Mouse (Mus musculus) midbrain, embryonic 15.5 days (tissue): Measurements from ENCODE around the gene Runx1. TPM values are rescaled to one million over a fixed set of nuclear protein-coding genes. Genes with fewer than 3 reads are reported as not detected.

Experiments
- ATAC-seq: fragments of 200-750 bp; cut with Nextera tagmentation; replicated peaks from 2 replicates; pipeline ENCODE4 v1.8.0; 2017; ENCODE audit warnings: moderate TSS enrichment
- H3K27ac ChIP-seq: fragments of 300-500 bp; sonication (generic); 2 replicates; pipeline ENCODE4 v1.5.1; 2015; ENCODE audit warnings: mild to moderate bottlenecking, inconsistent platforms
- H3K27me3 ChIP-seq: fragments of 300-500 bp; sonication (generic); replicated peaks from 2 replicates; pipeline ENCODE4 v1.6.1; 2015; ENCODE audit warnings: inconsistent platforms
- H3K36me3 ChIP-seq: fragments of 300-500 bp; sonication (generic); replicated peaks from 2 replicates; pipeline ENCODE4 v1.6.1; 2015; ENCODE audit warnings: inconsistent platforms
- H3K4me1 ChIP-seq: fragments of 300-500 bp; sonication (generic); 2 replicates; pipeline ENCODE4 v1.6.1; 2015; ENCODE audit warnings: inconsistent platforms
- H3K4me2 ChIP-seq: fragments of 300-500 bp; sonication (generic); 2 replicates; pipeline ENCODE4 v1.6.1; 2015; ENCODE audit warnings: inconsistent platforms, mild to moderate bottlenecking, moderate library complexity
- H3K4me3 ChIP-seq: fragments of 300-500 bp; sonication (generic); 2 replicates; pipeline ENCODE4 v1.5.1; 2015; ENCODE audit warnings: mild to moderate bottlenecking, inconsistent platforms
- H3K9ac ChIP-seq: fragments of 300-500 bp; sonication (generic); 2 replicates; pipeline ENCODE4 v1.6.1; 2015; ENCODE audit warnings: mild to moderate bottlenecking, inconsistent platforms
- H3K9me3 ChIP-seq: fragments of 300-500 bp; sonication (generic); 2 replicates; pipeline ENCODE4 v1.6.1; 2016; ENCODE audit warnings: inconsistent platforms
- WGBS: fragments of 180-500 bp; shearing (Covaris S2); methylation state at CpG from one replicate; pipeline ENCODE4 v1.1.7; 2015; ENCODE audit warnings: mixed read lengths; 5-methylcytosine and 5-hydroxymethylcytosine counted together
- polyA plus RNA-seq: library from polyadenylated mRNA; unstranded; fragments of >200 nt; fragmentation: Nextera tagmentation; extraction: Ambion mirVana; gene quantifications from 2 replicates; pipeline ENCODE4 v1.2.1, GENCODE M21; 2015

Runx1 gene
- polyA plus RNA-seq, 1 experiment from 2014 or later, result 0.67 TPM

DNA sequence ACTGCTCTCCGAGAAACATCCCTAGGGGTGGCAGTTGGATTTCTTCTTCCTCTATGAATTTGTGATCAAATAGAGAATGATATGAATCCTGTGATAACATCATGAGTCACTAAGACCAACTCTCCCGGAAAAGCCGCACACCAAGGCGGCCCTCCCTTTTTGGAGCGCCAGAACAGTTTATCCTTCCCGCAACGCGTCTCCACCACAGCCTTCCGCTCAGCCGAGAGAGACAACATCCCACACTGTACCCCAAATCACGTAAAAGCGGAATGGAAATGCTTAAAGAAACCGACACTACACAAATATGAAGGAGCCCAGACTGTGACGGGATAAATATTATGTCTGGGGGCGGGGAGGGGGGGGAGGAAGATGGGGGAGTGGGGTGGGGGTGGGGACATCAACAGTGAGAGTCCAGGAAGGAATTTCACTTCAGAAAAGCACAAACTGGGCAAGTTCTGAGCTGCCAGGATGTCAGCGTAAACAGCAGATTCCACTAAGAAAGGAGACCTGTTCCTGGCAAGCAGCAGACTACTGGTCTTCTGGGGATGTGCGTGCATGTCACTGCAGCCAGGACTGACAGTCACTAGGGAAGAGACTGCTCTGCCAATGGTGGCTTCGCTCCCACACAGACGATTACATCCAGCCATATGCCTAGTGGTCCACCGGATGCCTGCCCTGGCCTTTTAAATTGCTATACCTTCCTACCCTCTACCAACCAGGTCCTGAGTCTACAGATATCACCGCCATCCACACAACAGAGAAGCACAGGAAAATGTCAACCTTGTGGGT is 141.3 kb downstream of the Runx1 start:
- Histone ChIP-seq H3K27me3 (peaks cover under 1% of the 10 kb centered on the region; the same call in 1 of the 2 replicates), H3K27ac (no peak overlapping the region), H3K36me3 (no peaks in the 10 kb centered on the region), H3K9me3 (no peaks in the 10 kb centered on the region), H3K9ac (no peak overlapping the region), H3K4me1 (no peaks in the 10 kb centered on the region), H3K4me2 (no peak overlapping the region), H3K4me3 (no peak overlapping the region)
- WGBS, result 79% methylated on average over 21 of the region's 21 CpGs
- ATAC-seq, result no peak

DNA sequence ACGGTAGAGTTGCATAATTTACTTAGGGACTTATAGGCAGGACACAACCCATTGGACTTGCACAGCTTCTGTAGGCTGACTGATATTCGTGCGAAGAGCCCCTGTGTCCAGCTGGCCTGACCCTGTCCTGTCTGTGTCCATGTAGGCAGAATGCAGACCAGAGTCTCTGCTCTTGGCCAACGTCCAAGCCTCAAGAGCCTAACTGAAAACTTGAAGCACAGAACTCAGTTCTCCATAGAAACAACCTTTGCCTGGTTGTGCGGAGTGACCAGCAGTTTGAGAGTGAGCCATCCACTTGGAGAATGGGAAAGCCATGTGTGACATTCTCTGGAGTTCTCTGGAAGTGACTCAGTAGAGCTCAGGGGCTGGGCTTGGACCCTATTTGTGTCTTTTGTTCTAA is 149.3 kb downstream of the Runx1 start:
- Histone ChIP-seq H3K36me3 (no peaks in the 10 kb centered on the region), H3K27ac (no peak overlapping the region), H3K4me3 (no peak overlapping the region), H3K27me3 (no peaks in the 10 kb centered on the region), H3K4me1 (no peaks in the 10 kb centered on the region), H3K4me2 (no peak overlapping the region), H3K9ac (no peak overlapping the region), H3K9me3 (no peaks in the 10 kb centered on the region)
- 84% methylated on average over 5 of the region's 5 CpGs for WGBS
- no peak for ATAC-seq

DNA sequence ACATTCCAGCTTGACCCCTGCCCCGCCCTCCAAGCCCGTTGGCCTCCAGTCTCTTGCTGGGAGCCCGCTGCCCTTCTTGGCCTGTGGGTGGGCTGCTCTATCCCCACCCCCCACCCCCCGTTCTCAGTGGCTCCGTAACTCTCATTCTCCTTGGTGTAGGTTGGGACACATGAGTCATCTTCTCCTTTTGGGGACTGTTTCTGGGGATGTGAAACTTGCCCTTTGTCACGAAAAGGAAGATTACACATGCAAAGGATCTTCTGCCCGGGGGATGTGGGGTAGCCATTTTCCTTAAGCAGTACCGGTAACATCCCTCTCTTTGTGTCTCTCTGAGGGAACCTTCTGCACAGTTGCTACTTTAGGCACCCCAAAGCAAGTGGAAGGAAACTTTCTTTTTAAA is 150.3 kb downstream of the Runx1 start:
- H3K4me3 ChIP-seq, result no peak overlapping the region
- H3K9ac ChIP-seq, result no peak overlapping the region
- ATAC-seq, result no peak
- H3K27ac ChIP-seq, result no peak overlapping the region
- H3K4me2 ChIP-seq, result no peak overlapping the region
- H3K4me1 ChIP-seq, result no peaks in the 10 kb centered on the region
- 57% methylated on average over 8 of the region's 8 CpGs for WGBS
- H3K9me3 ChIP-seq, result no peaks in the 10 kb centered on the region
- H3K36me3 ChIP-seq, result no peaks in the 10 kb centered on the region
- no peaks in the 10 kb centered on the region for H3K27me3 ChIP-seq

DNA sequence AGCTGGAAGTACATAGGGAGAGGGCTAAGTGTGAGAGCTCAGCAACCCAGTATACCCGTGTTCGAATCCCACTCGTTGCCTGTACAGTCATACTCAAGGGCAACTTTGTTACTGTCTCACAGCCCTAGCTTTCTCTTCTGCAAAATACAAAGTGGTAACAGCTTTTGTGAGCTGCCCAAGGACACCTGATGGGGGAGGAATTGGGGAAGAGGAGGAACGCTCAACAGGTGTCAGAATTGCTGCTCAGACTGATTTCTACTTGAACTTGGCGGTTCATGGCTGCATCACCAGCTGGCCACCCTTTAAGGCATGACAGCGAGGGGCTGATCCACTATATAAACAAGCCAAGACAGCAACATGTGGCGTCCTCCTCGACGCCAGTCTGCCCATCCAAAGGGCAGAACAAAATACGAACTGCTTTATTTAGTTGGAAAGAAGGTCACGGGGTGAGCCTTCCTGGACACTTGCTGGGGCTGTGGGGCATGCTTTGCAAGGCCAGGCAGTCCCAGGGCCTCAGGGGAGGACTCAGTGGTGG is 151.0 kb downstream of the Runx1 start:
- no peak for ATAC-seq
- no peak overlapping the region for H3K4me2 ChIP-seq
- 74% methylated on average over 11 of the region's 11 CpGs for WGBS

DNA sequence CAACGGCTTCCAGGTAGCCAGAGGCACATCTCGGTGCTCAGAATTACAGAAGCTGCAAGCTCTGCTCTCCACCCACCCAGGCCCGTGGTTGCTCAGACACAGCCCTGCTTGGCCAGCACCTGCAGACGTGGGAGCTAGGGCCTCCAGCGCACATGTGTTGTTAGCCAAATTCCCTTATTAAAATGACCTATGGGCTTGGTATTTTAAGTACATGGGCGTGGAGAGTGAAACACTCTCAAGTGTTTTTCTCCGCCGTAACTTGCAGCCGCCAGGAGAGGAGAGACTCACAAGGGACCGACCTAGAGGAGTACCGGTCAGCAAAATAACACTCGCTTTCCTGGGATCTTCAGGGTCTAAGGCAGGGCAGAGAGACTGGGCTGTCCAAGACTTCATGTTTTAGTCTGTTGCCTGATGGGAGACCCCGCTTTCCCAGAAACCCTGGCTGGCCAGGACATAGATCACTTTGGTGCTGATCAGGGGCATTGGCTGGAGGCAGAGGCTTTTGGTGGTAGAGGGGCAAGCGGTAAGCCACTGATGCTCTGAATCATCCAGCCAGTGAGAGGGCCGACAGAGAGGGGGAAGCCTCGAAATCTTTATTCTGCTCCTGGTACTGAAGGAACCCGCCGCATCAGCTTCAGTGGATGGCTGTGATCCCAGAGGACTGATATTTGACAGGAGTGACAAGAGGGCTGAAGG is 151.7 kb downstream of the Runx1 start:
- H3K27me3 ChIP-seq, result no peaks in the 10 kb centered on the region
- H3K9ac ChIP-seq, result no peak overlapping the region
- no peak overlapping the region for H3K4me3 ChIP-seq
- no peaks in the 10 kb centered on the region for H3K36me3 ChIP-seq
- 85% methylated on average over 18 of the region's 18 CpGs for WGBS
- H3K9me3 ChIP-seq, result no peaks in the 10 kb centered on the region
- H3K27ac ChIP-seq, result no peak overlapping the region
- no peaks in the 10 kb centered on the region for H3K4me1 ChIP-seq
- no peak for ATAC-seq
- no peak overlapping the region for H3K4me2 ChIP-seq

More for the DNA sequence above, 151.0 kb downstream of the Runx1 start:
- H3K9me3 ChIP-seq, result no peaks in the 10 kb centered on the region
- H3K36me3 ChIP-seq, result no peaks in the 10 kb centered on the region
- H3K4me1 ChIP-seq, result no peaks in the 10 kb centered on the region
- H3K27me3 ChIP-seq, result no peaks in the 10 kb centered on the region
- no peak overlapping the region for H3K27ac ChIP-seq
- H3K4me3 ChIP-seq, result no peak overlapping the region
- no peak overlapping the region for H3K9ac ChIP-seq

DNA sequence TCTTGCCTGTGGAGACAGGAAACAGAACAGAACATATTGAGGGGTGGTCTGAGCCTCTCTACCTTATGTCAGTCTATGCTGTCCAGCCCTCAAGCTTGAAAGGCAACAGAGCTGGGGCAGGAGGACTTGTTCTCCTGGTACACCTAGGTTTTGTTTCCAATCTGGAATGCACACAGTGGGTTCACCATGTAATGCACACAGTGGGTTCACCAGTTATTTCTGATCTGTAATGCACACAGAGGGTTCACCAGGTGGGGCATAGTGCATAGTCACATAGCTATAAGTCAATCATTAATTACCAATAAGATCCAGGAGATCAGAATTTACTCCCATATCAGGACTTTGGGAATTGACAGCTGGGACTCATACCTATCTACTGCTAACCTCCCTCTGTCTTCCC is 157.1 kb downstream of the Runx1 start:
- no peak overlapping the region for H3K9ac ChIP-seq
- no peaks in the 10 kb centered on the region for H3K4me1 ChIP-seq
- no peak for ATAC-seq
- H3K4me3 ChIP-seq, result no peak overlapping the region
- no peaks in the 10 kb centered on the region for H3K27me3 ChIP-seq
- no peak overlapping the region for H3K27ac ChIP-seq
- no peak overlapping the region for H3K4me2 ChIP-seq
- H3K9me3 ChIP-seq, result no peaks in the 10 kb centered on the region
- H3K36me3 ChIP-seq, result no peaks in the 10 kb centered on the region

DNA sequence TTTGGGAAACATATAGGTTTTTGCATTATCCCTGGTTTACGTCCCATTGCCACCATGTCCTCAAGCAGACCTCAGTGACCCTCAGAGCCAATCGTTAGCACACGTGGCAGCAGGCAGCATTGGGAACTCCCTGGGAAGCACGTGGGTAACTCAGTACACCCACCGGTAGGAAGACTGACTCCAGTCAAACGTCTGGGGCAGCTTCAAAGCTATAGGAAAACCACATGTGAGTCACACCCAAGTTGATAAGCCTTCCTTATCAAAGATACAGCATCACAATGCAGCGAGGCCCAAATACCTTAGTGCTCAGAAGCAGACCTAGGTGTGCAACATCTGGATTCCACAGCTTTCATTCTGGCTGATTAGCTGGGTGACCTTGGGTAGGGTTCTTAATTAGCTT is 164.2 kb downstream of the Runx1 start:
- H3K36me3 ChIP-seq, result no peaks in the 10 kb centered on the region
- no peak overlapping the region for H3K4me3 ChIP-seq
- ATAC-seq, result no peak
- 85% methylated on average over 7 of the region's 7 CpGs for WGBS
- no peak overlapping the region for H3K4me2 ChIP-seq
- no peak overlapping the region for H3K27ac ChIP-seq
- no peaks in the 10 kb centered on the region for H3K4me1 ChIP-seq
- H3K9ac ChIP-seq, result no peak overlapping the region
- H3K9me3 ChIP-seq, result no peaks in the 10 kb centered on the region
- H3K27me3 ChIP-seq, result no peaks in the 10 kb centered on the region

DNA sequence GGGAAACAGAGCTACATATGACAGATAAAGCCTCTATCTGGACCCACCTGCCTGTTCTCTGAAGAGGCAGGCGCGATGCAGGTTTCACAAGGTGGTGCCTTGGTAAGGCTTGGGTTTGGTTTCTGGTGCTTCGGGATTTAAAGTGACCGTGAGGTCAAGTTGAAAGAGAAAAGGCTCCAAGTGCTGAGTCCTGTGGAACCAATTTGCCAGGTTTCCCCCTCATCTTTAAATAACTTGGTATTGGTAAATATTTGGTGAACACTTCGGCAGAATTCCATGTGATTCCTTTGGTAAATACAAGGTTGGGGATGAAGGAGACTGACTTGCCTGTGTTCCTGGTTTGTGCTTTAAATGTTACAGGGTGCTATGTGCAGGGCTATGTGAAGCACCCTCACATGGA is 169.2 kb downstream of the Runx1 start:
- Histone ChIP-seq H3K4me1 (no peaks in the 10 kb centered on the region), H3K4me2 (no peak overlapping the region), H3K27ac (no peak overlapping the region), H3K9ac (no peak overlapping the region), H3K27me3 (no peaks in the 10 kb centered on the region), H3K36me3 (no peaks in the 10 kb centered on the region), H3K9me3 (no peaks in the 10 kb centered on the region), H3K4me3 (no peak overlapping the region)
- 96% methylated on average over 5 of the region's 5 CpGs for WGBS
- no peak for ATAC-seq

DNA sequence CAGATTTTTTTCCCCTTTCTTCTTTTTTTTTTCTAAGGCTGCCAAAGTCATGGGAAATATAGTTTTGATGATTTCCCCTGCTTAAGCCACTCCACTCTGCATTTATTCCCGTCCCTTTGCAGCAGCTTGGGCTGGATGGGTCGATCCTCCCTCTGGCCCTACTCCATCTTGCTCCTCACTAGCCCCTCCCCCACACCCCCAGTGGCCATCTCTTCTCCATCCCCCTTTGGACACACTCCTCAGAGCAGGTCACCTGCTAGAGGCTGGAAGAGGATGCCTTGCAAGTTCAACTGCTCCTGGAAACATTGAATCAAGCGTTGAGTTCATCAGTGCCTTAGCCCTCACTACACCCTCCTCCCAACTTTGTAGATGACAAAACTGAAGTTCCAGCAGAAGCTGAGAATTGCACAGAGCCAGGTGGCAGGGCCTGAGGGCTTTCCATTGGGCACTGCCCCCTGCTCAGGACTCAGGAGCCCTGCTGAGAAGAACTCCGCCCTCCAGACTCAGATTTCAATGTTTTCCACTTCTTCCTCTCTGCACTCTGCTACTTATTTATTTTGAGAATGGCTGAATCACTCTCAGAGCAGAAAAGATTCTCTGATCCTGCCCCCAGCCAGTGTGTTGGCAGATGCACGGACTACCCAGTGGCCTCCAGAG is 171.5 kb downstream of the Runx1 start:
- Histone ChIP-seq H3K9ac (no peak overlapping the region), H3K4me1 (no peaks in the 10 kb centered on the region), H3K36me3 (no peaks in the 10 kb centered on the region), H3K4me3 (no peak overlapping the region), H3K4me2 (no peak overlapping the region), H3K27ac (no peak overlapping the region), H3K27me3 (no peaks in the 10 kb centered on the region), H3K9me3 (no peaks in the 10 kb centered on the region)
- no peak for ATAC-seq
- WGBS, result 51% methylated on average over 5 of the region's 5 CpGs

DNA sequence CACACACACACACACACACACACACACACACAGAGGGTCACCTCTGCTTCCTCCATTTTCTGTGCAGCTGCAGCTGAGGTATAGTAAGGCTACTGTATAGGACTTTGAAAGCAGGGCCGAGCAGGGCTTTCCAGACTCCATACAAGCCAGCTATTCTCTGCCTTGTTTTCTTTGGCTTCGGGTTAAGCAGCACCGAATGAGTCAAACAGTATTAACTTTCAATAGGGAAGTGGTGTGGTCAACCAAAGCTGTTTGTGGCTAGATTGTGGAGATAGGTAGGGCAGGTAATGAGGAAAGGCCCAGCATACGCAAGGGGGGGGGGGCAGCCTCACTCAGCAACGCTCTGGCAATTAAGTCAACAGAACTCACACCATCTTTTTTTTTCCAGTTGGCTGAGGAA is 172.1 kb downstream of the Runx1 start:
- Histone ChIP-seq H3K9me3 (no peaks in the 10 kb centered on the region), H3K36me3 (no peaks in the 10 kb centered on the region), H3K27ac (no peak overlapping the region), H3K4me1 (no peaks in the 10 kb centered on the region), H3K4me3 (no peak overlapping the region), H3K27me3 (no peaks in the 10 kb centered on the region), H3K9ac (no peak overlapping the region), H3K4me2 (no peak overlapping the region)
- 73% methylated on average over 5 of the region's 5 CpGs for WGBS
- no peak for ATAC-seq

DNA sequence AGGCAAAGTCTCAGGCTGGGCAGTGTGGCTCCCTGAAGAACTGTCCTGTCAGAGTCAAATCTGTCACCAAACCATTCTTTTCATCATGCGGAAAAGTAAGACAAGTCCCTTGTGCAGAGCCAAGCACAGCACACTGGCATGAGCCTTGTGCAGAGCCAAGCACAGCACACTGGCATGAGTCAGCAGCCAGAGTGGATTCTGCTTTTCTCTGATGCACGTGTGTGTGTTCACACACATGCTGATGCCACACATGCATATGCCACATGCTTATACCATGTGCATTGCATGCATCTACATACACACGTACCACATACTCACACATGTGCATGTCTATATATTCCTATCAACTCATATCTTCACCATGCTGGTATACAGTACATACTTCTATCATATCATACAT is 174.7 kb downstream of the Runx1 start:
- H3K9ac ChIP-seq, result no peak overlapping the region
- 95% methylated on average over 3 of the region's 3 CpGs for WGBS
- peaks cover under 1% of the 10 kb centered on the region; the same call in 1 of the 2 replicates for H3K4me1 ChIP-seq
- no peaks in the 10 kb centered on the region for H3K36me3 ChIP-seq
- no peak overlapping the region for H3K4me3 ChIP-seq
- no peak overlapping the region for H3K4me2 ChIP-seq
- no peak overlapping the region for H3K27ac ChIP-seq
- H3K9me3 ChIP-seq, result no peaks in the 10 kb centered on the region
- ATAC-seq, result no peak
- H3K27me3 ChIP-seq, result no peaks in the 10 kb centered on the region

DNA sequence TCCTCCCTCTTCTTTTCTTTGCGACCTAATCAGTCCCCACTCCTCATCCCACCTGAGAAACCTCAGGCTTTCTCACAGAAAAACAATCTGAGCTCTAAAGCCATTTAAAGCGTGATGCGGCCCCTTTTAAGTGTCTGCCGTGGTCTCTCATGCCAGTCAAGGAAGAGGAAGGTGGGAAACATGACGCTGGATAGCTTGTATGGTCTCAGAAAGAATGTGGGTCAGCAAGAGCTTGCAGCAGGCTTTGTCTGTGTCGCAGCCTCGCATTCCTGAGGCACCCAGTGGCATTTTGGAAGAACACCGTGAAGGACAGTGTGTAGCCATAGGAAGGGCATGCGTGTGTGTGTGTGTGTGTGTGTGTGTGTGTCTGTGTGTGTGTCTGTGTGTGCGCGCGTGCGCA is 179.8 kb downstream of the Runx1 start:
- Histone ChIP-seq H3K36me3 (no peaks in the 10 kb centered on the region), H3K27me3 (0 out of 2 replicates have a peak, but pooled peaks cover 3% of the 10 kb centered on the region), H3K9me3 (no peaks in the 10 kb centered on the region), H3K4me3 (no peak overlapping the region), H3K27ac (no peak overlapping the region), H3K9ac (no peak overlapping the region), H3K4me2 (no peak overlapping the region), H3K4me1 (peaks cover 7% of the 10 kb centered on the region; the same call in 1 of the 2 replicates)
- WGBS, result 52% methylated on average over 13 of the region's 13 CpGs
- no peak for ATAC-seq
